Mouse (Mus musculus) left cerebral cortex, adult 9 months (tissue): ENCODE data around the gene Tekt4.

Source experiments
- DNase-seq, 2 experiments: peaks; one replicate each; pipeline ENCODE4 v3.0.0; 2022; ENCODE audit warnings: low spot score in 2 of 2

The Tekt4 gene

GRCm38 (mm10) chr17:25454272-25454671 is at the start of gene Tekt4:
Gene Tekt4, plus strand, starts transcription at chr17:25454615.
- DNase-seq = no peak

- DNase-seq = no peak
Measured at GRCm38 (mm10) chr17:25405224-25405895, 49.1 kb upstream of the Tekt4 start.

- DNase-seq = peak; percentile 50 to 58
Measured at GRCm38 (mm10) chr17:25406011-25406441, 48.4 kb upstream of the Tekt4 start.

GRCm38 (mm10) chr17:25407352-25407751 is 47.1 kb upstream of the Tekt4 start:
- no peak for DNase-seq

GRCm38 (mm10) chr17:25408302-25408999 is 46.0 kb upstream of the Tekt4 start:
- DNase-seq = no peak

GRCm38 (mm10) chr17:25409621-25410020 is 44.8 kb upstream of the Tekt4 start:
- no peak for DNase-seq

- DNase-seq = no peak
Measured at GRCm38 (mm10) chr17:25410180-25410579, 44.2 kb upstream of the Tekt4 start.

- DNase-seq = no peak
Measured at GRCm38 (mm10) chr17:25410786-25411185, 43.6 kb upstream of the Tekt4 start.

- DNase-seq = peak in 1 of 2 experiments; percentile 68
Measured at GRCm38 (mm10) chr17:25411251-25411650, 43.2 kb upstream of the Tekt4 start.

- DNase-seq = no peak
Measured at GRCm38 (mm10) chr17:25414209-25414608, 40.2 kb upstream of the Tekt4 start.

- DNase-seq = no peak
Measured at GRCm38 (mm10) chr17:25414917-25415316, 39.5 kb upstream of the Tekt4 start.

- DNase-seq = no peak
Measured at GRCm38 (mm10) chr17:25415421-25415913, 38.9 kb upstream of the Tekt4 start.

GRCm38 (mm10) chr17:25416219-25416618 is 38.2 kb upstream of the Tekt4 start:
- no peak for DNase-seq

- DNase-seq = no peak
Measured at GRCm38 (mm10) chr17:25417990-25418389, 36.4 kb upstream of the Tekt4 start.

- DNase-seq = peak in 1 of 2 experiments; percentile 53
Measured at GRCm38 (mm10) chr17:25418926-25419325, 35.5 kb upstream of the Tekt4 start.

GRCm38 (mm10) chr17:25420998-25421397 is 33.4 kb upstream of the Tekt4 start:
- no peak for DNase-seq

- no peak for DNase-seq
Measured at GRCm38 (mm10) chr17:25424526-25425080, 29.8 kb upstream of the Tekt4 start.

- no peak for DNase-seq
Measured at GRCm38 (mm10) chr17:25425996-25426395, 28.4 kb upstream of the Tekt4 start.

- DNase-seq = no peak
Measured at GRCm38 (mm10) chr17:25427441-25427840, 27.0 kb upstream of the Tekt4 start.

GRCm38 (mm10) chr17:25429240-25429639 is 25.2 kb upstream of the Tekt4 start:
- DNase-seq = no peak

GRCm38 (mm10) chr17:25429886-25430285 is 24.5 kb upstream of the Tekt4 start:
- no peak for DNase-seq

GRCm38 (mm10) chr17:25430534-25430933 is 23.9 kb upstream of the Tekt4 start:
- no peak for DNase-seq
